Mouse (Mus musculus) intestine, embryonic 14.5 days (tissue): ENCODE results near the gene Trpm1. TPM values are rescaled to one million over a fixed set of nuclear protein-coding genes. Genes with fewer than 3 reads are reported as not detected.

Experiments used
- ATAC-seq: fragments of 200-750 bp; cut with Nextera tagmentation; replicated peaks from 2 replicates; pipeline ENCODE4 v1.8.0; 2017; ENCODE audit warnings: low read depth, moderate number of reproducible peaks, moderate TSS enrichment, moderate library complexity; ENCODE audit not compliant: low FRiP score, low TSS enrichment
- DNase-seq: peaks from one replicate; pipeline ENCODE4 v3.0.0-alpha.2; 2018; ENCODE audit warnings: low spot score
- H3K27ac ChIP-seq: fragments of 300-500 bp; sonication (generic); 2 replicates; pipeline ENCODE4 v1.5.1; 2014; ENCODE audit warnings: low read depth, mild to moderate bottlenecking, control low read depth
- H3K27me3 ChIP-seq: fragments of 300-500 bp; sonication (generic); replicated peaks from 2 replicates; pipeline ENCODE4 v1.6.1; 2014; ENCODE audit warnings: low read length, control low read depth; ENCODE audit not compliant: control insufficient read depth, insufficient read depth
- H3K36me3 ChIP-seq: fragments of 300-500 bp; sonication (generic); 2 replicates; pipeline ENCODE4 v1.6.1; 2014; ENCODE audit warnings: low read length, control low read depth; ENCODE audit not compliant: control insufficient read depth, insufficient read depth
- H3K4me1 ChIP-seq: fragments of 300-500 bp; sonication (generic); replicated peaks from 2 replicates; pipeline ENCODE4 v1.6.1; 2014; ENCODE audit warnings: low read length, control low read depth, mixed read lengths; ENCODE audit not compliant: control insufficient read depth, insufficient read depth
- H3K4me2 ChIP-seq: fragments of 300-500 bp; sonication (generic); 2 replicates; pipeline ENCODE4 v1.6.1; 2014; ENCODE audit warnings: low read length
- H3K4me3 ChIP-seq: fragments of 300-500 bp; sonication (generic); 2 replicates; pipeline ENCODE4 v1.5.1; 2014; ENCODE audit warnings: low read depth, low read length, control low read depth, mixed read lengths
- H3K9ac ChIP-seq: fragments of 300-500 bp; sonication (generic); 2 replicates; pipeline ENCODE4 v1.6.1; 2014; ENCODE audit warnings: mild to moderate bottlenecking, low read length
- H3K9me3 ChIP-seq: fragments of 300-500 bp; sonication (generic); 2 replicates; pipeline ENCODE4 v1.6.1; 2016; ENCODE audit warnings: low read length, control low read depth; ENCODE audit not compliant: control insufficient read depth
- WGBS: fragments of 180-500 bp; shearing (Covaris S2); extraction: QIAGEN DNeasy Blood & Tissue Kit; methylation state at CpG from one replicate; pipeline ENCODE4 v1.1.7; 2014; 5-methylcytosine and 5-hydroxymethylcytosine counted together
- polyA plus RNA-seq: library from polyadenylated mRNA; unstranded; fragments of >200 nt; fragmentation: Nextera tagmentation; extraction: Ambion mirVana; gene quantifications from 2 replicates; pipeline ENCODE4 v1.2.1, GENCODE M21; 2014

Trpm1 gene
- polyA plus RNA-seq, 1 experiment from 2014 or later: not detected

DNA sequence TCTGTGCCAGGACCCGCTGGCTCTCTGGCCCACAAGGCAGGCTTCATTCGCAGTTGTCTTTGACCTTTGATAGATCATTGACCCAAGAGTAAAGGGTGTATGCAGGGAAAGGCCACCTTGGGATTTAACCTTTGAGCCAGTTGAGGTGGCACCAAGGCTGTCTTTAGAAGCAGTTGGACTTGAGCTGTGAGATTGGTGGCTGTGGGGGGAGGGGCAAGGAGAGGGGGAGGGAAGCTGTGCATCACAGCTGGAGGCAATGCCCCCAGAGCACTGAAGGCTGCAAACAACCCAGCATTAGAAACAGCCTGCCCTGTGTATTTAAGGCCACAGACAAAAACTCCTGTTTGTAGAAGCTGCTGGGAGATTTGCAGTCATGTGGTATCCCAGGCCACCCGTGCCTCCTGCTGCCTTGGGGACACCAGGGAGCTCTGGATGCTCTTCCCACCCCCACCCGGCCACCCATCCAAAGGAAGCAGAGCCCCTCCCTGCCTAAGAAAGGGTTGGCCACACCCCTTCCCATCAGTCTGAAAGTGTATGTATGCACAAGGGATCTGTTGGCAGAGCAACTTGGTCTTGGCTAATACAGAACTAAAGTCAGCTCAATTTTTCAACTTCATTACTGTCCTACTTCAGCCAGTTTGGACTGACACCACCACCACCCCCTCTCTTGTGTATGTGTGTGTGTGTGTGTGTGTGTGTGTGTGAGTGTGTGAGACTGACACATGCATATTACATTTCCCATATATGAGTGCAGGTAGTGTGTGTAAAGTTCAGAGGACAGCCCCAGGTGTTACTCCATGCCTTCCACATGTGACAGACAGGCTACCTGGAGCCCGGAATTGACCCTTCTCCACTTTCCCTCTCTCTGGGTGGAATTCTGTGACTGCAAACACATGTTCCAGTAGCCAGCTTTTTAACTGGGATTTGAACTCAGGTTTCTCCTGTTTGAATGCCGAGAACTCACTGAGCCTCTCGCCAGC, 6.3 kb downstream of the Trpm1 start:
- H3K9ac ChIP-seq: no peak overlapping the region
- no peak overlapping the region for H3K4me2 ChIP-seq
- DNase-seq (no peak), ATAC-seq (no peak)
- no peaks in the 10 kb centered on the region for H3K27me3 ChIP-seq
- no peak overlapping the region for H3K4me3 ChIP-seq
- no peaks in the 10 kb centered on the region for H3K4me1 ChIP-seq
- no peaks in the 10 kb centered on the region for H3K9me3 ChIP-seq
- no peak overlapping the region for H3K27ac ChIP-seq
- no peaks in the 10 kb centered on the region for H3K36me3 ChIP-seq
- WGBS: 57% methylated on average over 7 of the region's 7 CpGs

DNA sequence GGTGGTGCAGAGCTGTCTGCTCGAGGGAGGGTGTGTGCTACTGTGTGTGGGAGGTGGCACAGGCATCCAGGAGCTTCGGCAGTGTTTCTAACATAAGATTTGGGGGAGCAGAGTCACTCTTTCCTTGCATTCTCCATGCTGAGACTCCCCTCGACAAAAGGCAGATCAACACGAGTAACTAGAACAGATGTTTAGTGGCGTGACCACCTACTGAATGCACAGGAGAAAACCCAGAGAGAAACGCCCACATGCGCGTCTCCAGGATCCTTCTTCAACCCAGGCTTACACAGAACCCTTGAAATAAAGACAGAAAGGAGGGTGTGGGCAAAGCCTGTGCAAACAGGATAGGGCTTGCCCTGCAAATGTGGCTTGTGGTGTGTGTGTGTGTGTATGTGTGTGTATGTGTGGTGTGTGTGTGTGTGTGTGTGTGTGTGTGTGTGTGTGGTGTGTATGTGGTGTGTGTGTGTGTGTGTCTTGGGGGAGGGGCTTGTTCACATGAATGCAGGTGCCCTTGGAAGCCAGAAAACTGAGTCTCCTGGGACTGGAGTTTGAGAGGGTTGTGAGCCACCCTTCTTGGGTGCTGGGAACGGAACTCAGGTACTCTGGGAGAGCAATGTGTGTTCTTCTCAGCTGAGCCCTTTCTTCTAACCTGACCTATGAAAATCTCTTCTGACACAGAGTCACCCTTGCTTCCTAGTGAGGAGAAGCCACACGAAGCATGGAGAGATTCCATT, 7.3 kb downstream of the Trpm1 start:
- H3K4me1 ChIP-seq: no peaks in the 10 kb centered on the region
- ATAC-seq (no peak), DNase-seq (no peak)
- H3K9ac ChIP-seq: no peak overlapping the region
- 66% methylated on average over 10 of the region's 10 CpGs for WGBS
- no peak overlapping the region for H3K27ac ChIP-seq
- no peaks in the 10 kb centered on the region for H3K27me3 ChIP-seq
- no peak overlapping the region for H3K4me3 ChIP-seq
- no peaks in the 10 kb centered on the region for H3K36me3 ChIP-seq
- H3K9me3 ChIP-seq: no peaks in the 10 kb centered on the region
- H3K4me2 ChIP-seq: no peak overlapping the region

DNA sequence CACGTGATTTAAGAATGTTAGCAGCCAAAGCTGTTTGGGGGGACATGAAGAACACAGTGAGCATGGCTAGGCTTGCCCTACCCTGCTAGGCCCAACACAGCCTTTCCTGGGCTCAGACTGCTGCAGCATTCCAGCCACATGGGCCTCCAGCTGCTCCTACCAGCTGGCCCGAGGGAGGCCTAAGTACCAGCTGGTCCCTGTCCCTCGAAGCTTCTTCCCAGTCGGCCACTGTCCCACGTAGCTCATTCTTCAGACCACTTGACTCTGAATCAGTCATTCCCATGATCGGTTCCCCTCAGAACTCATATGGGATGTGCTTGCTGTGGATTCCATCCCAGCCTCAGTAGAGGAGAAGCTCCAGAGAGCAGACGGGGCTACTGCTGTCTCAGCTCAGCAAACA, 8.4 kb downstream of the Trpm1 start:
- Histone ChIP-seq H3K27ac (no peak overlapping the region), H3K9ac (no peak overlapping the region), H3K4me2 (no peak overlapping the region), H3K36me3 (no peaks in the 10 kb centered on the region), H3K27me3 (no peaks in the 10 kb centered on the region), H3K4me1 (no peaks in the 10 kb centered on the region), H3K4me3 (no peak overlapping the region), H3K9me3 (no peaks in the 10 kb centered on the region)
- no peak for DNase-seq
- ATAC-seq: no peak
- WGBS: 63% methylated on average over 7 of the region's 7 CpGs

DNA sequence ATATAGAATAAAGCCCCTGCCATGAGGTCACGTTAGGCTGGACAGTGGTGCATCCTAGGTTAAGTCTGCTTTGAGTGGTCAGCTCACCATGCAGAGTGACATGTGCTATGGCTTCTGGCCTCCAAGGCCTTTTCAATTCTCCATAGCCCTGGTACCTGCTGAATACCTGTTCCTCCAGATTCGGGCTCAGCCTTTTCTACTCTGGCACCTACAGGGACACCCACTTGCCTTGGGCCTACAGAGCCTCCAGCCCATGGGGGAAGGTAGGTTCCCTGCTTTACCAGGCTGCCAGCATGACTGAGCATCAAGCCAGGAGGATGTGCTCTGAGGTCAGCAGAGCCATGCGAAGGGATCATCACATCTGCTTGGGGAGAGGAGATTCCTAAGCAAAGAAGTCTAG, 9.5 kb downstream of the Trpm1 start:
- Histone ChIP-seq H3K4me3 (no peak overlapping the region), H3K4me1 (no peaks in the 10 kb centered on the region)
- 93% methylated on average over 3 of the region's 3 CpGs for WGBS

DNA sequence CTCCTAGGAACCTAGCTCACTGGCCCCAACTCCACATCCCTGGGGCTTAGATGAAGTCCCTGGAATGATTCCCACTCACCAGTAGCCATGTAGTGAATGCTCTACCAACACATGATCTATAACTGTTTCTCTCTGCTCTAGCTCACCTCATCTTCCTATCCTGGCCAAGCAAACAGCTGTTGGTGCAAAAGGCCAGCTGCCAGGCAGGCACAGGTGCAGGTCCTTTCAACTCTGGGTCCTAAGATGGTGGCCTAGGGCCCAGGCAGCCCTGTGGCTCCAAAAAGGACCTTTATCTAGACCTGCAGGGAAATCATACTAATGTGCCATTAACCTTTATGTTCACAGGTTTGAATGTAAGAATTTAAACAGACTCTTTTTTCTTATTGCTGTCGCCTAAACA, 10.3 kb downstream of the Trpm1 start:
- Histone ChIP-seq H3K27ac (no peak overlapping the region), H3K4me3 (no peak overlapping the region), H3K27me3 (no peaks in the 10 kb centered on the region), H3K9me3 (no peaks in the 10 kb centered on the region), H3K4me1 (no peaks in the 10 kb centered on the region), H3K9ac (no peak overlapping the region), H3K36me3 (no peaks in the 10 kb centered on the region), H3K4me2 (no peak overlapping the region)
- ATAC-seq (no peak), DNase-seq (no peak)
- 93% methylated on average over 1 of the region's 1 CpGs for WGBS

More for the DNA sequence above, 9.5 kb downstream of the Trpm1 start:
- H3K36me3 ChIP-seq: no peaks in the 10 kb centered on the region
- DNase-seq (no peak), ATAC-seq (no peak)
- H3K4me2 ChIP-seq: no peak overlapping the region
- H3K27ac ChIP-seq: no peak overlapping the region
- H3K9me3 ChIP-seq: no peaks in the 10 kb centered on the region
- H3K27me3 ChIP-seq: no peaks in the 10 kb centered on the region
- no peak overlapping the region for H3K9ac ChIP-seq

DNA sequence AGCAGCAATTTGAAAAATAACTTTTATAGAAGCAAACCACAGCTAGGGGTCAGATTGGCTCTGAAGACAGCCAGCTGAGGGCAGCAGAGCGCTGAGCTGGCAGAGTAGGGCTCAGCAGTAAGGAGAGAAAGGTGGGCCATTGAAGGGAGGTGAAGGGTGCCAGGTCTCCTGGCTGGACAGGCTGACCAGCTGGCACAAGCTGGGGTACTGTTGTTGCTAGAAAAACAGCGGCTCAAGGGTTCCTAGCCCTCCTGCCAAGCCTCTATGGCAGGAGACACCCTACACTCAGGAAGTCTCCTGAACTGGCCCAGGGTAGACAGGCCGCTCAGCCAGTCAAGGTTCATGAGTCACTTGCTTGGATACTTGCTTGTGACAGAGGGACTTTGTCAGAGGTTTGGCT, 11.4 kb downstream of the Trpm1 start:
- ATAC-seq: no peak
- Histone ChIP-seq H3K4me2 (no peak overlapping the region), H3K4me1 (no peaks in the 10 kb centered on the region), H3K9me3 (no peaks in the 10 kb centered on the region), H3K36me3 (no peaks in the 10 kb centered on the region), H3K27me3 (no peaks in the 10 kb centered on the region), H3K27ac (no peak overlapping the region), H3K4me3 (no peak overlapping the region), H3K9ac (no peak overlapping the region)
- WGBS: 62% methylated on average over 3 of the region's 3 CpGs
- DNase-seq: no peak

DNA sequence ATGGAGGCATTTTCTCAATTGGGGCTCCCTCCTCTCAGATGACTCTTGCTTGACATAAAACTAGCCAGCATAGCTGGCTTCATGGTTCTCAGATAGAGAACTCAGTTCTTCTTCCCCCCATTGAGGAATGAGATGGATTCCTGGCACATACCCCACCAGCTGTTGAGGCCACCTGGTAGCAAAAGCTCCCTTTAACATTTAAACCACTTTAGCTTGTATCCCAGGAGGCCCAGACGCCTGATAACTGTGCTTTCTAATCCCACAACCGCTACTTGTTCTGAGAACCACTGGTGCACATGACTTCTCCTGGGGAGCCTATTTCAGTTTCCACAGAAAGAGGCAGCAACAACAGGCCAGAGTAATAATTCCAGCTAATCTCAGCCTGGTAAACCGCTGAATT, 12.4 kb downstream of the Trpm1 start:
- DNase-seq (no peak), ATAC-seq (no peak)
- H3K36me3 ChIP-seq: no peaks in the 10 kb centered on the region
- 74% methylated on average over 3 of the region's 3 CpGs for WGBS
- H3K4me2 ChIP-seq: no peak overlapping the region
- no peak overlapping the region for H3K9ac ChIP-seq
- H3K4me3 ChIP-seq: no peak overlapping the region
- H3K4me1 ChIP-seq: no peaks in the 10 kb centered on the region
- H3K27ac ChIP-seq: no peak overlapping the region
- H3K27me3 ChIP-seq: no peaks in the 10 kb centered on the region
- no peaks in the 10 kb centered on the region for H3K9me3 ChIP-seq

DNA sequence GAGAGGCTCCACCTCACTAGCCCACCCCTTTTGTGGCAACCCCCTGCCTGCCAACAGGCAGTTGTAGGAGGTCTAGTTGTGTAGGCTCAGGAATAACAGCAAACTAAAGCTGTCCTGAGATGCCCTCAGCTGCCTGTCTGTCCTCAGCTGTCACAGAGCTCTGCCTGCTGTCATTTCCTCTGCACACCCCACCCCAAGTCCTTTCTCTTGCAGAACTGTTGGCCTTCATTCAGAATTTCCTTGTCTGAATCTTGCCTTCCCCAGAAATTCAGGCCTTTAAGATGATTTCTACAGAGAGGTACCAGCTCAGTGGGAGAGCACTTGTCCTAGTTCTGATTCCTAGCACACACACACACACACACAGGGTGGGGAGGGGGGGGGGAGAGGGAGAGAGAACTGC, 13.1 kb downstream of the Trpm1 start:
- DNase-seq (no peak), ATAC-seq (no peak)
- H3K27ac ChIP-seq: no peak overlapping the region
- H3K4me2 ChIP-seq: no peak overlapping the region
- no peak overlapping the region for H3K4me3 ChIP-seq
- no peak overlapping the region for H3K9ac ChIP-seq
- no peaks in the 10 kb centered on the region for H3K9me3 ChIP-seq
- H3K36me3 ChIP-seq: no peaks in the 10 kb centered on the region
- no peaks in the 10 kb centered on the region for H3K27me3 ChIP-seq
- H3K4me1 ChIP-seq: no peaks in the 10 kb centered on the region
